Mouse (Mus musculus) limb, embryonic 11.5 days (tissue): ENCODE data around the gene Sell. TPM values are rescaled to one million over a fixed set of nuclear protein-coding genes. Genes with fewer than 3 reads are reported as not detected.

Source experiments
- ATAC-seq: fragments of 200-750 bp; cut with Nextera tagmentation; 2 replicates; pipeline ENCODE4 v1.8.0; 2017; ENCODE audit warnings: low read depth; ENCODE audit not compliant: insufficient number of reproducible peaks, low FRiP score, low TSS enrichment
- DNase-seq: peaks from one replicate; pipeline ENCODE4 v3.0.0-alpha.2; 2015; ENCODE audit warnings: low spot score
- H3K27ac ChIP-seq: fragments of 300-500 bp; sonication (generic); replicated peaks from 2 replicates; pipeline ENCODE4 v1.5.1; 2014; ENCODE audit warnings: low read depth, mild to moderate bottlenecking, low read length
- H3K27me3 ChIP-seq: fragments of 300-500 bp; sonication (generic); 2 replicates; pipeline ENCODE4 v1.6.1; 2014; ENCODE audit warnings: mild to moderate bottlenecking, low read length, mixed read lengths; ENCODE audit not compliant: control insufficient read depth, insufficient read depth
- H3K36me3 ChIP-seq: fragments of 300-500 bp; sonication (generic); 2 replicates; pipeline ENCODE4 v1.6.1; 2014; ENCODE audit warnings: mild to moderate bottlenecking, low read length, moderate library complexity, mixed read lengths; ENCODE audit not compliant: control insufficient read depth, insufficient read depth
- H3K4me1 ChIP-seq: fragments of 300-500 bp; sonication (generic); 2 replicates; pipeline ENCODE4 v1.6.1; 2014; ENCODE audit warnings: low read length, mixed read lengths; ENCODE audit not compliant: control insufficient read depth, insufficient read depth
- H3K4me2 ChIP-seq: fragments of 300-500 bp; sonication (generic); 2 replicates; pipeline ENCODE4 v1.6.1; 2014; ENCODE audit warnings: low read depth, mild to moderate bottlenecking, moderate library complexity; ENCODE audit not compliant: severe bottlenecking
- H3K4me3 ChIP-seq: fragments of 300-500 bp; sonication (generic); 2 replicates; pipeline ENCODE4 v1.5.1; 2014; ENCODE audit warnings: low read depth, low read length
- H3K9ac ChIP-seq: fragments of 300-500 bp; sonication (generic); 2 replicates; pipeline ENCODE4 v1.6.1; 2014; ENCODE audit warnings: mild to moderate bottlenecking, low read length
- H3K9me3 ChIP-seq: fragments of 300-500 bp; sonication (generic); 2 replicates; pipeline ENCODE4 v1.6.1; 2016; ENCODE audit warnings: low read length; ENCODE audit not compliant: control insufficient read depth
- WGBS: fragments of 180-500 bp; shearing (Covaris S2); extraction: QIAGEN DNeasy Blood & Tissue Kit; methylation state at CpG from one replicate; pipeline ENCODE4 v1.1.7; 2014; 5-methylcytosine and 5-hydroxymethylcytosine counted together
- polyA plus RNA-seq: library from polyadenylated mRNA; unstranded; fragments of >200 nt; fragmentation: Nextera tagmentation; extraction: Ambion mirVana; gene quantifications from 2 replicates; pipeline ENCODE4 v1.2.1, GENCODE M21; 2014

Sell gene
- polyA plus RNA-seq, 1 experiment from 2014 or later, result not detected

GRCm38 (mm10) chr1:164040385-164041135 lies 21.2 kb upstream of the Sell start:
- H3K36me3 ChIP-seq, result no peaks in the 10 kb centered on the region
- no peaks in the 10 kb centered on the region for H3K4me1 ChIP-seq
- 86% methylated on average over 10 of the region's 10 CpGs for WGBS
- no peaks in the 10 kb centered on the region for H3K27me3 ChIP-seq
- H3K9ac ChIP-seq, result no peak overlapping the region
- ATAC-seq (no peak), DNase-seq (no peak)
- H3K9me3 ChIP-seq, result no peaks in the 10 kb centered on the region
- no peak overlapping the region for H3K4me3 ChIP-seq
- H3K4me2 ChIP-seq, result no peak overlapping the region
- no peak overlapping the region for H3K27ac ChIP-seq

GRCm38 (mm10) chr1:164043549-164043948 lies 18.2 kb upstream of the Sell start:
- no peak overlapping the region for H3K4me3 ChIP-seq
- no peaks in the 10 kb centered on the region for H3K36me3 ChIP-seq
- no peak overlapping the region for H3K4me2 ChIP-seq
- no peak for DNase-seq
- no peaks in the 10 kb centered on the region for H3K4me1 ChIP-seq
- H3K9ac ChIP-seq, result no peak overlapping the region
- ATAC-seq, result no peak
- no peaks in the 10 kb centered on the region for H3K9me3 ChIP-seq
- 64% methylated on average over 3 of the region's 3 CpGs for WGBS
- H3K27ac ChIP-seq, result no peak overlapping the region
- H3K27me3 ChIP-seq, result no peaks in the 10 kb centered on the region

- H3K27ac ChIP-seq, result no peak within 1 kb of the TSS
- no peak within 1 kb of the TSS for H3K4me2 ChIP-seq
- DNase-seq (no peak), ATAC-seq (no peak)
- no peaks in the 10 kb centered on the region for H3K4me1 ChIP-seq
- H3K27me3 ChIP-seq, result no peaks in the 10 kb centered on the region
- H3K4me3 ChIP-seq, result no peak within 1 kb of the TSS
- H3K9ac ChIP-seq, result no peak within 1 kb of the TSS
- no peaks in the 10 kb centered on the region for H3K36me3 ChIP-seq
- WGBS, result 87% methylated on average over 5 of the region's 5 CpGs
- no peaks in the 10 kb centered on the region for H3K9me3 ChIP-seq
These were observed 13.8 kb upstream of the Sell start, which contains the start of gene Sele for GRCm38 (mm10) chr1:164047934-164048333. TSS of gene Sele (plus strand) at chr1:164048234.

GRCm38 (mm10) chr1:164053561-164053960 lies 8.2 kb upstream of the Sell start:
- Histone ChIP-seq H3K9ac (no peak overlapping the region), H3K27me3 (no peaks in the 10 kb centered on the region), H3K4me1 (no peaks in the 10 kb centered on the region), H3K36me3 (no peaks in the 10 kb centered on the region), H3K27ac (no peak overlapping the region), H3K9me3 (no peaks in the 10 kb centered on the region), H3K4me2 (no peak overlapping the region), H3K4me3 (no peak overlapping the region)
- ATAC-seq (no peak), DNase-seq (no peak)
- 93% methylated on average over 9 of the region's 9 CpGs for WGBS

- DNase-seq, result no peak
- no peak for ATAC-seq
- WGBS, result 41% methylated on average over 2 of the region's 2 CpGs
These were observed 7.0 kb upstream of the Sell start for GRCm38 (mm10) chr1:164054800-164055199.

GRCm38 (mm10) chr1:164060071-164060470 lies 1.7 kb upstream of the Sell start:
- 94% methylated on average over 4 of the region's 4 CpGs for WGBS
- H3K4me2 ChIP-seq, result no peak overlapping the region
- no peaks in the 10 kb centered on the region for H3K9me3 ChIP-seq
- no peaks in the 10 kb centered on the region for H3K36me3 ChIP-seq
- no peak overlapping the region for H3K27ac ChIP-seq
- DNase-seq, result no peak
- no peak for ATAC-seq
- no peak overlapping the region for H3K4me3 ChIP-seq
- H3K27me3 ChIP-seq, result no peaks in the 10 kb centered on the region
- H3K4me1 ChIP-seq, result no peaks in the 10 kb centered on the region
- H3K9ac ChIP-seq, result no peak overlapping the region

More at GRCm38 (mm10) chr1:164054800-164055199, 7.0 kb upstream of the Sell start:
- Histone ChIP-seq H3K4me2 (no peak overlapping the region), H3K9me3 (no peaks in the 10 kb centered on the region), H3K4me1 (no peaks in the 10 kb centered on the region), H3K9ac (no peak overlapping the region), H3K27me3 (no peaks in the 10 kb centered on the region), H3K27ac (no peak overlapping the region), H3K36me3 (no peaks in the 10 kb centered on the region), H3K4me3 (no peak overlapping the region)

GRCm38 (mm10) chr1:164061278-164061677 lies 504 bp upstream of the Sell start:
- no peak for ATAC-seq
- no peak for DNase-seq
- Histone ChIP-seq H3K4me3 (no peak overlapping the region), H3K4me2 (no peak overlapping the region), H3K36me3 (no peaks in the 10 kb centered on the region), H3K27ac (no peak overlapping the region), H3K4me1 (no peaks in the 10 kb centered on the region), H3K9ac (no peak overlapping the region), H3K27me3 (no peaks in the 10 kb centered on the region), H3K9me3 (no peaks in the 10 kb centered on the region)
- WGBS, result 40% methylated on average over 4 of the region's 4 CpGs

- ATAC-seq (no peak), DNase-seq (no peak)
- no peaks in the 10 kb centered on the region for H3K9me3 ChIP-seq
- no peaks in the 10 kb centered on the region for H3K27me3 ChIP-seq
- H3K4me1 ChIP-seq, result no peaks in the 10 kb centered on the region
- 74% methylated on average over 2 of the region's 2 CpGs for WGBS
- H3K9ac ChIP-seq, result no peak overlapping the region
- H3K27ac ChIP-seq, result no peak overlapping the region
- no peaks in the 10 kb centered on the region for H3K36me3 ChIP-seq
- no peak overlapping the region for H3K4me2 ChIP-seq
- no peak overlapping the region for H3K4me3 ChIP-seq
These were observed 1.1 kb downstream of the Sell start for GRCm38 (mm10) chr1:164062856-164063255.

- H3K36me3 ChIP-seq, result no peaks in the 10 kb centered on the region
- 67% methylated on average over 3 of the region's 3 CpGs for WGBS
- no peak overlapping the region for H3K4me3 ChIP-seq
- no peak overlapping the region for H3K27ac ChIP-seq
- ATAC-seq, result no peak
- no peak overlapping the region for H3K9ac ChIP-seq
- H3K4me2 ChIP-seq, result no peak overlapping the region
- no peak for DNase-seq
- no peaks in the 10 kb centered on the region for H3K4me1 ChIP-seq
- no peaks in the 10 kb centered on the region for H3K9me3 ChIP-seq
- no peaks in the 10 kb centered on the region for H3K27me3 ChIP-seq
These were observed 2.0 kb downstream of the Sell start for GRCm38 (mm10) chr1:164063745-164064144.
